Mouse (Mus musculus) megakaryocyte, embryonic 14.5 days (primary cell): ENCODE results near the gene Fam129a. TPM values are rescaled to one million over a fixed set of nuclear protein-coding genes. Genes with fewer than 3 reads are reported as not detected.

Source experiments
- H3K27me3 ChIP-seq: replicated peaks from 2 replicates; pipeline ENCODE3; 2012; ENCODE audit warnings: inconsistent platforms
- H3K36me3 ChIP-seq: replicated peaks from 2 replicates; pipeline ENCODE3; 2012; ENCODE audit warnings: low read length, inconsistent platforms, mixed read lengths
- H3K4me1 ChIP-seq: 2 replicates; pipeline ENCODE4 v1.6.1; 2012; ENCODE audit warnings: inconsistent platforms
- H3K4me3 ChIP-seq: replicated peaks from 2 replicates; pipeline ENCODE3; 2012; ENCODE audit warnings: moderate library complexity, mild to moderate bottlenecking, inconsistent platforms
- H3K9me3 ChIP-seq: 2 replicates; pipeline ENCODE4 v1.6.1; 2012; ENCODE audit warnings: inconsistent platforms
- FLI1 ChIP-seq: IDR thresholded peaks from 2 replicates; pipeline ENCODE4 v1.6.1; 2012; ENCODE audit warnings: low read length, inconsistent platforms, mixed read lengths
- GATA1 ChIP-seq: IDR thresholded peaks from 3 replicates; pipeline ENCODE4 v1.6.1; 2012; ENCODE audit warnings: mixed read lengths, low read length, inconsistent platforms, borderline replicate concordance
- polyA plus RNA-seq: library from polyadenylated mRNA; stranded (reverse); fragments of >175 nt; gene quantifications from 2 replicates; pipeline ENCODE4 v1.2.3, GENCODE M21; 2012; ENCODE audit warnings: low replicate concordance; ENCODE audit not compliant: insufficient read depth

Gene Fam129a
- polyA plus RNA-seq, 1 experiment: 1.0 TPM

DNA sequence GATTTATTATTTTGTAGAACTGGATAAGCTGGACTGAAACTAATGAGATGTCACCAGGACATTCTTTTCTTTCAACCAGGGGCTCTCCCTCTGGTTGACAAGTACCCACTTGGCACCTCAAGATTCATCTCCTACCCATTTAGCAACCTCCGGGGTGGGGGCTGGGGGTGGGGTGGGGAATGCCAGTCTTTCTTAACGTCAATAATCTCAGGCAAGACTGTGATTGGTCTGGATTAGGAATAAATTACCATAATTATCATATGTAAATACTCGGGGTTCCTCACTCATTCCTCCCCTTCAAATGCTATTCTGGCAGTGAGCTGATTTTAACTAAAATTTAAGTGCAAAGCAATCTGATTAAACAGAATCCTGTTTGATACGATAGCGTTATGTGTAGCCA is 7.6 kb upstream of the Fam129a start:
- H3K4me1 ChIP-seq: 0 out of 2 replicates have a peak, but pooled peaks cover 3% of the 10 kb centered on the region
- no peak overlapping the region for H3K4me3 ChIP-seq
- H3K9me3 ChIP-seq: no peaks in the 10 kb centered on the region
- H3K36me3 ChIP-seq: no peaks in the 10 kb centered on the region
- TF ChIP-seq FLI1 (no peak), GATA1 (no peak)
- peaks cover 3% of the 10 kb centered on the region for H3K27me3 ChIP-seq

- Histone ChIP-seq H3K36me3 (no peaks in the 10 kb centered on the region), H3K4me1 (peaks cover 6% of the 10 kb centered on the region; the same call in 1 of the 2 replicates), H3K9me3 (no peaks in the 10 kb centered on the region), H3K27me3 (peaks cover 3% of the 10 kb centered on the region), H3K4me3 (no peak overlapping the region)
- no peak for TF ChIP-seq FLI1
- TF ChIP-seq GATA1: no peak
Observed at GRCm38 (mm10) chr1:151563893-151564292, 7.1 kb upstream of the Fam129a start.

DNA sequence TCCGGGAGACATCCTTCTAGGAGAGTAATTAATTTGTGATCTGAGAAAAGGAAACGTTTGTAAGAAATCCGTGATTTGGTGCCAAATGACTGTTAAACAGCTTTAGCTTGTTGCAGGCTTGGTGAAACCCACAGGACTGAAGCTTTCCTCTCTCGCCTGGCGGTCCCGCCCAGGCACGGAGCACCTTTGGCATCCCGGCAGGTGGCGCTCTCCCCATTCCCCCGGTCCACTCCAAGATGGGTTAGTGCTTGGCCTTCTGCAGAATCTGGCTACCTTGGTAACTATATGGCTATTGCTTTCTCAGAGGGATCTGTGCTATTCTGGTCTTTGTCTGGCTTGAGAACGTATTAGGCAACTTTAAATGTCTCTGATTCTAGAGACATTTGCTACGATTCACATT is 6.6 kb upstream of the Fam129a start:
- no peak for TF ChIP-seq FLI1
- peaks cover 6% of the 10 kb centered on the region; the same call in 1 of the 2 replicates for H3K4me1 ChIP-seq
- H3K27me3 ChIP-seq: peaks cover 3% of the 10 kb centered on the region
- no peak overlapping the region for H3K4me3 ChIP-seq
- H3K9me3 ChIP-seq: no peaks in the 10 kb centered on the region
- H3K36me3 ChIP-seq: no peaks in the 10 kb centered on the region

- Histone ChIP-seq H3K27me3 (peaks cover 18% of the 10 kb centered on the region), H3K4me3 (no peak overlapping the region), H3K4me1 (peaks cover 31% of the 10 kb centered on the region), H3K9me3 (no peaks in the 10 kb centered on the region), H3K36me3 (no peaks in the 10 kb centered on the region)
- TF ChIP-seq FLI1: no peak
- TF ChIP-seq GATA1: no peak
Observed at GRCm38 (mm10) chr1:151568682-151569081, 2.3 kb upstream of the Fam129a start.

DNA sequence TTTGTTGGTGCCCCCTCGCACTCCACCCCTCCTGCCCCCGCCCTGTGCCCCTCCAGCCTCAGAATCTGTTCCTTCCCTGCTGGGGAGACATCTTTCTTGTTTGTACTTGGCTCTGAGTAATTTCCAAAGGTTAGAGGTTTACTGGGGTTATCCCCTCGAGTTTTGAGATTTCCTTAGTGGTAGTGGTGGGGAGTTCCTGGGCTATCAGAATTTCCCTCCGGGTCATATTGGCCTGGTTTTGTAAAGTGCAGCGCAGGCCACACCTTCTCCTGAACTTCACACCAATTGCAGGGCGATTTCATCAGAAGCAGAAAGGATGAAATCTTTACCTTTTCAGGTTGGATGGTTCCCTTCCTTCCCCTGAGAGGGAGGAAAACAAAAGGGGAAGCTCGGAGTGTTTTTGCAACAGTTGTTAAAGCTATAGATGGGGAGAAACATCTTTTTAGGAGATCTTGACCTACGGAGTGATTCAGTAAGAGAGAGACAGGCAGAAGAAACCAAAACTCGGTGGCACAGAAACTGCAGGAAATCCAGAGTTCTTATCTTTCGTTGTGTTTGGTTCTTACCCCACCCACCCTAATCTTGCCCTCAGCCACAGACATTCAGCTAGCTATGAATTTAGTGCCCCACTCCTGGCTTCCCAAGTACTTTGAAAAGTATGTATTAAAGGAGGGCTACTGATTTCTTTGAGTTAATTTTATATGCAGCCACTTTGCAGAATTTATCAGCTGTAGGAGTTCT is 1.0 kb downstream of the Fam129a start:
- H3K4me3 ChIP-seq: peak overlapping the region; percentile 95
- H3K36me3 ChIP-seq: no peaks in the 10 kb centered on the region
- peaks cover 29% of the 10 kb centered on the region for H3K4me1 ChIP-seq
- peaks cover 18% of the 10 kb centered on the region for H3K27me3 ChIP-seq
- TF ChIP-seq GATA1: no peak
- no peak for TF ChIP-seq FLI1
- H3K9me3 ChIP-seq: no peaks in the 10 kb centered on the region

DNA sequence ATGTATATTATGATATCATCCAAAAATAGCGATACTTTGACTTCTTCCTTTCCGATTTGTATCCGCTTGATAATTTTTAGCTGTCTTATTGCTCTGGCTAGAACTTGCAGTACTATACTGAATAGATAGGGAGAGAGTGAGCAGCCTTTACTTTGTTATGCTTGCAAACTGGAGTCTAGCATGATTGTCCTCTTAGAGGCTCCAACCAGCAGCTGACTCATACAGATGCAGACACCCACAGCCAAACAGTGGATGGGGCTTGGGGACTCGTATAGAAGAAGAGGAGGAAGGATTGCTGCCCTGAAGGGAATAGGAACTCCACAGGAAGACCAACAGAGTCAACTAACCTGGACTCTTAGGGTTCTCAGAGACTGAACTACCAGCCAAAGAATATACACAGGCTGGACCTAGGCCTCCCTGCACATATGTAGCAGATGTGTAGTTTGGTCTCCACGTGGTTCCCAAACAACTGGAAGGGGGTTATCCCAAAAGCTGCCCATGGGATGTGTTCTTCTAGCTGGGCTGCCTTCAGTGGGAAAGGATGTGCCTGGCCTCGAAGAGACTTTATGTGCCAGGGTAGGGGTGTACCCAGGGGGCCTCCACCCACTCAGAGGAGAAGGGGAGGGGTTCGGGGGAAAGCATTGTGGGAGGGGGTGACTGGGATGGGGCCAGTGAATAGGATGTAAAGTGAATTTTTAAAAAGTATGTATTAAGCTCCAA is 1.8 kb downstream of the Fam129a start:
- H3K4me3 ChIP-seq: no peak overlapping the region
- H3K36me3 ChIP-seq: peaks cover 2% of the 10 kb centered on the region
- H3K9me3 ChIP-seq: no peaks in the 10 kb centered on the region
- peaks cover 18% of the 10 kb centered on the region for H3K27me3 ChIP-seq
- TF ChIP-seq FLI1 (no peak), GATA1 (no peak)
- H3K4me1 ChIP-seq: peaks cover 29% of the 10 kb centered on the region

DNA sequence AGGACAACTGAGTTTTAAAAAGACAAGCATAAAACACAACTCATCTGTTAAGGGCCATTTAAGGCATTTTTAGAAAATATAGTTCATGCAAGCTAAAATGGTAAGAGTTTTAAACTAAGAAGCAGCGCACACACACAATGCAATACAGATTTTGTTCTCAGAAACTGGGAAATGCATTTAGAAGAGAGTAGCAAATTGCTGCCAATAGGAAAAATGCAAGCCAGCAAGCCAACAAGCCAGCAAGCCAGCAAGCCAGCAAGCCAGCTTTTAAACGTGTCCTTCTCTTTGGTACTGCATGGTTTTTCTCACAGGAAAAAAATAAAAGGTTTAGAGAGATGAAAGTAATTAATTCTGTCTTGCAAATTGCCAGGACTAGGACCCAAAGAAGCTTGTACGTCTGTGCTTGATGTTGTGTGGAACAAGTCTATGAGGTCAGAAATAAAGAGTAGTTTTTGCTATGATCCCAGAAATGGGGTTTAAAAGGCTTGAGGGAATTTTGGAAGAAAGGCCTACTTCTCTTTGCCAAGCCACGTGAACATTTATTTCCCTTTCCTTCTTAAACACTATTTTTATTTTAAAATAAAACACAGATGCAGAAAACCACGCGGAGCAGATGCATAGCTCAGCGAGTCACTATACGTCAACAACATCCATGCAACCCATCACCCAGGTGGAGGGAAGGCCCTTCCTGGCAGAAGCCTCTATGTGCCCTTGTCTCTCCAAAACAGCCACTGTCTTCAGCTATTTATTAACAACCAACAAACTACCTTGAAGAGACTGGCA is 9.4 kb downstream of the Fam129a start:
- Histone ChIP-seq H3K27me3 (no peaks in the 10 kb centered on the region), H3K4me3 (no peak overlapping the region), H3K9me3 (no peaks in the 10 kb centered on the region), H3K4me1 (peaks cover 14% of the 10 kb centered on the region), H3K36me3 (peaks cover 3% of the 10 kb centered on the region)
- TF ChIP-seq GATA1 (no peak), FLI1 (no peak)

DNA sequence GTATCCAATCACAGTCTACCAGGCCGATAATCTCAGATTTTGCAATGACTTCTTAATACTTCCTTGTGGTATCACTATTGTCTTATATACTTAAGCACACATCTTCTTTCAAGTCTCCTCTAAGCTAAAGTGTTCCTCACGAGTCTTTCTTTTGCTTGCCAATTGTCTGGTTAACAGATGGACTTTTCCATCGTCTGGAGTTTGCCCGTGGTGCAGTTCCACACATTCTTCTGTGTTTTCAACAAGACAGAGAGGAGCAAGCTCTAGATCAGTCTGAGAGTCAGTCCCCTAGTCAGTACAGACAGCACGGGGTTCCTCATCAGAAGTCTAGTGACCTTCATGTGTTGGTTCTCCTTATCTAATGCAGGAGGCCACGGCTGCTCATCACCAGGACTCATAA is 10.5 kb downstream of the Fam129a start:
- Histone ChIP-seq H3K9me3 (no peaks in the 10 kb centered on the region), H3K27me3 (peaks cover 3% of the 10 kb centered on the region), H3K4me3 (no peak overlapping the region), H3K36me3 (peaks cover 3% of the 10 kb centered on the region), H3K4me1 (peaks cover 18% of the 10 kb centered on the region)
- TF ChIP-seq FLI1 (no peak), GATA1 (no peak)

DNA sequence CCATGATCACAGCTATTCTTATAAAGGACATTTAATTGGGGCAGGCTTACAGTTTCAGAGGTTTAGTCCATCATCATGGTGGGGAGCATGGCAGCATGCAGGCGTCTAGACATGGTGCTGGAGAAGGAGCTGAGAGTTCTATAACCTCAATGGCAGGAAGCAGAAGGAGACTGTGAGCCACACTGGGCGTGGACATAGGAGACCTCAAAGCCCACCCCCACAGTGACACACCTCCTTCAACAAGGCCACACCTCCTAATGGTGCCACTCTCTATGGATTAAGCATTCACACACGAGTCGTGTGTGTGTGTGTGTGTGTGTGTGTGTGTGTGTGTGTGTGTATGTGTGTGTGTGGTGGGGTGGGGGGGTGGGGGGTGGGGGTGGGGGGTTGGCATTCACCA is 11.0 kb downstream of the Fam129a start:
- peaks cover 18% of the 10 kb centered on the region for H3K4me1 ChIP-seq
- peaks cover 3% of the 10 kb centered on the region for H3K36me3 ChIP-seq

GRCm38 (mm10) chr1:151583457-151584181 is 12.6 kb downstream of the Fam129a start:
- Histone ChIP-seq H3K4me3 (no peak overlapping the region), H3K9me3 (no peaks in the 10 kb centered on the region), H3K27me3 (peaks cover 5% of the 10 kb centered on the region), H3K36me3 (no peaks in the 10 kb centered on the region), H3K4me1 (peaks cover 18% of the 10 kb centered on the region)
- TF ChIP-seq GATA1: no peak
- TF ChIP-seq FLI1: no peak

More for the DNA sequence above, 11.0 kb downstream of the Fam129a start:
- no peak overlapping the region for H3K4me3 ChIP-seq
- H3K27me3 ChIP-seq: peaks cover 3% of the 10 kb centered on the region
- no peaks in the 10 kb centered on the region for H3K9me3 ChIP-seq
- TF ChIP-seq FLI1 (no peak), GATA1 (no peak)
